Mouse (Mus musculus): ENCODE measurements at regions not wholly inside any gene's neighbourhood (a gene's known extent, or its start where the extent isn't known, plus 50 kb on each side); places are given as distances from the start of the nearest gene placed in this dataset.

DNA sequence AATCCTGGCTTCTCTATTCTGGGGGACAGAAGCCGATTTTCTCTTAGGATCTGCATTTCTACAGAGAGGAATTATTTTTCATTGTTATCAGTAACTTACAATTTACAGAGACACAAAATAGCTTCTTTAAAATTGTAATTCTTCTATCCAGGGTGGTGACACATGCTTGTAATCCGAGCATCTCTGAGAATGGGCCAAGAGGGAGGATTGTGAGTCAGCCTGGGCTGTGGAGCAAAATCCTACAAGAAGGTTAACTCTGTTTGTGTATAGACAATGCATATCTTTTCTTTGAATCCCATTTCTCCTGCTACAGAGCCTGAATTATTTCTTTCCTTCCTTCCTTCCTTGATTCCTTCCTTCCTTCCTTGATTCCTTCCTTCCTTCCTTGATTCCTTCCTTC, 80.0 kb upstream of the Gm6793 start:
- Histone ChIP-seq H3K36me3 (no peaks in the 10 kb centered on the region), H3K27ac (no peak overlapping the region), H3K9ac (replicated peaks) (no peak overlapping the region), H3K4me2 (no peak overlapping the region), H3K4me1 (replicated peaks) (no peaks in the 10 kb centered on the region), H3K27me3 (no peaks in the 10 kb centered on the region), H3K4me3 (replicated peaks) (no peak overlapping the region), H3K9me3 (no peaks in the 10 kb centered on the region)
- 81% methylated on average over 2 of the region's 2 CpGs for WGBS
- no peak for ATAC-seq (ENCODE audit: insufficient number of reproducible peaks, insufficient read depth, low FRiP score, low TSS enrichment, low read depth)

- no peak overlapping the region for H3K4me2 ChIP-seq
- no peaks in the 10 kb centered on the region for H3K9me3 ChIP-seq
- H3K27me3 ChIP-seq: no peaks in the 10 kb centered on the region
- WGBS: 67% methylated on average over 7 of the region's 7 CpGs
- no peak overlapping the region for H3K27ac ChIP-seq
- H3K4me3 ChIP-seq (replicated peaks): no peak overlapping the region
- no peak overlapping the region for H3K9ac ChIP-seq (replicated peaks)
- H3K36me3 ChIP-seq: no peaks in the 10 kb centered on the region
- ATAC-seq (ENCODE audit: insufficient number of reproducible peaks, insufficient read depth, low FRiP score, low TSS enrichment, low read depth): no peak
- H3K4me1 ChIP-seq (replicated peaks): no peaks in the 10 kb centered on the region
Measured at GRCm38 (mm10) chr8:112093554-112093953, 78.7 kb upstream of the Gm6793 start.

- 61% methylated on average over 3 of the region's 3 CpGs for WGBS
- H3K9me3 ChIP-seq: no peaks in the 10 kb centered on the region
- no peak for ATAC-seq (ENCODE audit: insufficient number of reproducible peaks, insufficient read depth, low FRiP score, low TSS enrichment, low read depth)
Measured at GRCm38 (mm10) chr8:112092831-112093230, 78.0 kb upstream of the Gm6793 start.

DNA sequence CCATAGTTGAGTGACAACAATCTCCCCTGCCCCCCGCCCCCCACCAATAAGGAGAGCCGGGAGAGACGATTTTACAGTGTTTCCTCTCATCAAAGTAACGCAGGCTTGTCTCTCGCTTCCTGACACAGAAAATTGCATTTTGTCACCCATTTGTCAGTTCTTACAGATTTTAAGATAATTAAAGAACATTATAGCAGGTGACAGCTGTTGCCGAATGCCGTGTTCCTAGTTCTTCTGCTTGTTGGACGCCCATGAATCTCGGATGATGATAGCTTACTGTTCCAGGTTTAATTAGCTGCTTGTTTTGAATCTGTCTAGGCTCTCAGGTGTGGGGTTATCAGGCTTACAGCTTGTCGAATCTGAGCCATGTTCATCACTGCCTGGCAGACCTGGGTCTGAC, 63.8 kb upstream of the Gm6793 start:
- H3K27me3 ChIP-seq: no peaks in the 10 kb centered on the region
- WGBS: 45% methylated on average over 10 of the region's 10 CpGs
- H3K9ac ChIP-seq (replicated peaks): no peak overlapping the region
- no peak overlapping the region for H3K4me2 ChIP-seq
- no peaks in the 10 kb centered on the region for H3K36me3 ChIP-seq
- ATAC-seq (ENCODE audit: insufficient number of reproducible peaks, insufficient read depth, low FRiP score, low TSS enrichment, low read depth): no peak
- no peaks in the 10 kb centered on the region for H3K9me3 ChIP-seq
- no peak overlapping the region for H3K27ac ChIP-seq
- no peak overlapping the region for H3K4me3 ChIP-seq (replicated peaks)
- no peaks in the 10 kb centered on the region for H3K4me1 ChIP-seq (replicated peaks)

More at GRCm38 (mm10) chr8:112092831-112093230, 78.0 kb upstream of the Gm6793 start:
- no peaks in the 10 kb centered on the region for H3K27me3 ChIP-seq
- H3K9ac ChIP-seq (replicated peaks): no peak overlapping the region
- H3K4me1 ChIP-seq (replicated peaks): no peaks in the 10 kb centered on the region
- no peak overlapping the region for H3K27ac ChIP-seq
- no peak overlapping the region for H3K4me3 ChIP-seq (replicated peaks)
- no peaks in the 10 kb centered on the region for H3K36me3 ChIP-seq
- no peak overlapping the region for H3K4me2 ChIP-seq

DNA sequence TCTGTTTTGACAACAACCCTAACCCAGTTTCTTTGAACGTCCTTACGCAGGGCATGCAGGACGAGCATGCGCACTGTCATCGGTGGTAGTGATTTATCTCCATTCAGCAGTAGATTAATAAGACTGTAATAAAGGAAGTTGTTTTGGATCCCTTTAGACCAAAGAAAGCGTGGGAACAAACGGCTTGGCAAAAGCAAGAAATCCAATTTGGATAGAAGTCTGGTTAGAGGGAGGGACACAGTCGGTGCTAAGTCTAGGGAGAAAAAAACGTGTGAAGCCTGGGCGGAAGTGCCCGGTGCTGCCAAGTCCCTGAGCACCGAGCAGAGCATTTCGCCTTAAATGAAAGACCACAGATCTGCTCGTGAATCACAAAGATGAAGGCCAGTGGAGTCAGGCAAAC, 57.4 kb upstream of the Gm6793 start:
- 73% methylated on average over 14 of the region's 14 CpGs for WGBS
- H3K36me3 ChIP-seq: no peaks in the 10 kb centered on the region
- no peaks in the 10 kb centered on the region for H3K4me1 ChIP-seq (replicated peaks)
- H3K4me3 ChIP-seq (replicated peaks): no peak overlapping the region
- ATAC-seq (ENCODE audit: insufficient number of reproducible peaks, insufficient read depth, low FRiP score, low TSS enrichment, low read depth): no peak
- no peaks in the 10 kb centered on the region for H3K9me3 ChIP-seq
- no peak overlapping the region for H3K27ac ChIP-seq
- H3K4me2 ChIP-seq: no peak overlapping the region
- H3K9ac ChIP-seq (replicated peaks): no peak overlapping the region
- no peaks in the 10 kb centered on the region for H3K27me3 ChIP-seq

DNA sequence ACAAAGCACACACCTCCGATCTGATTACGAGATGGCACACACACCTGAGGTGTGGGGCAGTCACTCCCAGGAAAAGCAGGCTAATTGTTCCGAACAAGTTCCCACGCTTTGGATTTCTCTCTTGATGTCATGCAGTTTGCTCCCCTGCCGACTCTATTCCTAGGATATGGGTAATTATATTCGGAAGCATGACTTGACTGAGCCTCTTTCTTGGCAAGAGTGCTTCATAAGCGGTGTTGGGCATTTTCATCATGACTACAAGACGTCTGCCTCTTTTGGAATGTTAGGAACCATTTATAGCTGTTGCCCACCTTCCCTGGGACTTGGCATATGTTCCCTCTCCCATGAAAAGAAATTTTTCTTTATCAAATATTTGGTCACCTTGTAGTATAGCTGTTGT, 55.4 kb upstream of the Gm6793 start:
- Histone ChIP-seq H3K4me2 (no peak overlapping the region), H3K9ac (replicated peaks) (no peak overlapping the region), H3K36me3 (no peaks in the 10 kb centered on the region), H3K9me3 (no peaks in the 10 kb centered on the region), H3K4me1 (replicated peaks) (no peaks in the 10 kb centered on the region), H3K4me3 (replicated peaks) (no peak overlapping the region), H3K27me3 (no peaks in the 10 kb centered on the region), H3K27ac (no peak overlapping the region)
- no peak for ATAC-seq (ENCODE audit: insufficient number of reproducible peaks, insufficient read depth, low FRiP score, low TSS enrichment, low read depth)
- WGBS: 89% methylated on average over 8 of the region's 8 CpGs

Measured in limb, embryonic 12.5 days (tissue).